Mouse (Mus musculus) bone marrow, adult 2 months (tissue): ENCODE measurements at regions not wholly inside any gene's neighbourhood (a gene's known extent, or its start where the extent isn't known, plus 50 kb on each side); places are given as distances from the start of the nearest gene placed in this dataset.

Source experiments
- H3K27ac ChIP-seq: fragments of 200-500 bp; 2 replicates; pipeline ENCODE4 v1.5.1; 2012; ENCODE audit warnings: low read depth, mild to moderate bottlenecking, control low read depth, inconsistent platforms, low read length; ENCODE audit not compliant: control insufficient read depth, poor library complexity, insufficient read depth
- H3K4me1 ChIP-seq: fragments of 200-500 bp; 2 replicates; pipeline ENCODE4 v1.6.1; 2011; ENCODE audit warnings: low read length; ENCODE audit not compliant: control insufficient read depth, insufficient read depth
- H3K4me3 ChIP-seq: fragments of 200-500 bp; replicated peaks from 2 replicates; pipeline ENCODE3; 2011; ENCODE audit warnings: mild to moderate bottlenecking, low read depth, low read length, control low read depth; ENCODE audit not compliant: control insufficient read depth
- CTCF ChIP-seq: fragments of 200-500 bp; IDR thresholded peaks from 2 replicates; pipeline ENCODE4 v1.5.1; 2011; ENCODE audit warnings: low read length, control low read depth; ENCODE audit not compliant: control insufficient read depth, insufficient read depth
- POLR2A ChIP-seq: fragments of 200-500 bp; IDR thresholded peaks from 2 replicates; pipeline ENCODE4 v1.6.1; 2011; ENCODE audit warnings: low read depth, mild to moderate bottlenecking, control low read depth, low read length, borderline replicate concordance; ENCODE audit not compliant: control insufficient read depth
- WGBS: fragments of 180-500 bp; shearing (Covaris S2); methylation state at CpG from one replicate; pipeline ENCODE4 v1.1.7; 2018; 5-methylcytosine and 5-hydroxymethylcytosine counted together

- H3K4me1 ChIP-seq: no peaks in the 10 kb centered on the region
- no peak overlapping the region for H3K27ac ChIP-seq
- TF ChIP-seq CTCF: no peak
- no peak for TF ChIP-seq POLR2A
- no peak overlapping the region for H3K4me3 ChIP-seq
- 88% methylated on average over 9 of the region's 9 CpGs for WGBS
These were observed 160.1 kb downstream of the Slc4a3 start for GRCm38 (mm10) chr1:75706126-75706525.

- TF ChIP-seq CTCF (no peak), POLR2A (no peak)
- Histone ChIP-seq H3K4me1 (no peaks in the 10 kb centered on the region), H3K27ac (no peak overlapping the region), H3K4me3 (no peak overlapping the region)
- 79% methylated on average over 5 of the region's 5 CpGs for WGBS
These were observed 177.4 kb downstream of the Slc4a3 start for GRCm38 (mm10) chr1:75723431-75723830.

GRCm38 (mm10) chr1:75725329-75725728, 179.3 kb downstream of the Slc4a3 start:
- WGBS: 71% methylated on average over 2 of the region's 2 CpGs
- TF ChIP-seq CTCF (no peak), POLR2A (no peak)
- no peak overlapping the region for H3K27ac ChIP-seq
- H3K4me3 ChIP-seq: no peak overlapping the region
- H3K4me1 ChIP-seq: no peaks in the 10 kb centered on the region

- H3K4me3 ChIP-seq: no peak overlapping the region
- H3K27ac ChIP-seq: no peak overlapping the region
- TF ChIP-seq POLR2A: no peak
- TF ChIP-seq CTCF: no peak
- no peaks in the 10 kb centered on the region for H3K4me1 ChIP-seq
- 57% methylated on average over 2 of the region's 2 CpGs for WGBS
These were observed 182.8 kb downstream of the Slc4a3 start for GRCm38 (mm10) chr1:75728859-75729258.

- no peak overlapping the region for H3K27ac ChIP-seq
- TF ChIP-seq POLR2A: no peak
- no peak for TF ChIP-seq CTCF
- H3K4me1 ChIP-seq: no peaks in the 10 kb centered on the region
- no peak overlapping the region for H3K4me3 ChIP-seq
- WGBS: 44% methylated on average over 4 of the region's 4 CpGs
These were observed 187.7 kb downstream of the Slc4a3 start for GRCm38 (mm10) chr1:75733791-75734190.

- Histone ChIP-seq H3K27ac (no peak overlapping the region), H3K4me1 (no peaks in the 10 kb centered on the region), H3K4me3 (no peak overlapping the region)
- TF ChIP-seq CTCF (no peak), POLR2A (no peak)
- WGBS: 60% methylated on average over 5 of the region's 5 CpGs
These were observed 192.6 kb downstream of the Slc4a3 start for GRCm38 (mm10) chr1:75738651-75739050.

GRCm38 (mm10) chr1:75749665-75750221, 203.7 kb downstream of the Slc4a3 start:
- H3K4me1 ChIP-seq: no peaks in the 10 kb centered on the region
- H3K4me3 ChIP-seq: no peak overlapping the region
- H3K27ac ChIP-seq: no peak overlapping the region
- 82% methylated on average over 10 of the region's 10 CpGs for WGBS
- no peak for TF ChIP-seq CTCF
- TF ChIP-seq POLR2A: no peak

GRCm38 (mm10) chr1:75772131-75772530, 226.1 kb downstream of the Slc4a3 start:
- no peak for TF ChIP-seq CTCF
- TF ChIP-seq POLR2A: no peak
- no peak overlapping the region for H3K27ac ChIP-seq

GRCm38 (mm10) chr1:75773014-75773413, 226.9 kb downstream of the Slc4a3 start:
- no peak for TF ChIP-seq CTCF
- no peak for TF ChIP-seq POLR2A
- WGBS: 74% methylated on average over 5 of the region's 5 CpGs
- H3K4me1 ChIP-seq: no peaks in the 10 kb centered on the region
- H3K4me3 ChIP-seq: no peak overlapping the region
- no peak overlapping the region for H3K27ac ChIP-seq

More at GRCm38 (mm10) chr1:75772131-75772530, 226.1 kb downstream of the Slc4a3 start:
- WGBS: 53% methylated on average over 5 of the region's 5 CpGs
- Histone ChIP-seq H3K4me3 (no peak overlapping the region), H3K4me1 (no peaks in the 10 kb centered on the region)
